Mouse (Mus musculus) ES-CJ7 (cell line): ENCODE measurements around the gene Map4k4.
A peak's percentile ranks its signal among the peaks of the same experiment; 100 is the strongest.

ENCODE experiments used
- DNase-seq: peaks from one replicate; pipeline ENCODE4 v3.0.0; 2011; ENCODE audit warnings: low read depth, low spot score

Gene Map4k4

GRCm38 (mm10) chr1:40033743-40034420 lies 133.2 kb downstream of the Map4k4 start:
- no peak for DNase-seq

GRCm38 (mm10) chr1:40037831-40038230 lies 137.1 kb downstream of the Map4k4 start:
- no peak for DNase-seq

GRCm38 (mm10) chr1:40045686-40046085 lies 145.0 kb downstream of the Map4k4 start:
- DNase-seq: no peak

GRCm38 (mm10) chr1:40046600-40046999 lies 145.9 kb downstream of the Map4k4 start:
- no peak for DNase-seq

GRCm38 (mm10) chr1:40051157-40051556 lies 150.4 kb downstream of the Map4k4 start:
- DNase-seq: no peak

- peak; percentile 63 for DNase-seq
Measured at GRCm38 (mm10) chr1:40052156-40052555, 151.4 kb downstream of the Map4k4 start.

GRCm38 (mm10) chr1:40053071-40053470 lies 152.4 kb downstream of the Map4k4 start:
- no peak for DNase-seq

GRCm38 (mm10) chr1:40055051-40055450 lies 154.3 kb downstream of the Map4k4 start:
- no peak for DNase-seq

- no peak for DNase-seq
Measured at GRCm38 (mm10) chr1:40055963-40056362, 155.2 kb downstream of the Map4k4 start.

DNA sequence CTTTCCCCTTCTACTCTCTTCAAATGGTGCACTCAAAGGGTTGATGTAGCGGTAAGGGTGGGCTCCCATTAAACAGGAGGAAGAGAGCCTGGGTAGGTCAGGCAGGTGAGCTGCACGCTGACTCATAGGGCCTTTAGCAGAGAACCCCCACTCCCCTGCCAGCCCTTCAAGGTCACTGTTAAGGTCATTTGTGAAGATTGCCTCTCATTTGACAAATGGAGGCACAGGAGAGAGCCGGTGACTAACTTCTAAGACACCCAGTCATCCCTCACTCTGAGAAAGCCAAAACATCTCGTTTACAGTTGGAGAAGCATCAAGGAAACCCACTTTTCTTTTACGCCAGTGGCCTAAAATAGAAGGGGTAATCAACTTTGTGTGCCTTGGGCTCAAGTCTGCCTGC lies 156.6 kb downstream of the Map4k4 start:
- peak; percentile 42 for DNase-seq

DNA sequence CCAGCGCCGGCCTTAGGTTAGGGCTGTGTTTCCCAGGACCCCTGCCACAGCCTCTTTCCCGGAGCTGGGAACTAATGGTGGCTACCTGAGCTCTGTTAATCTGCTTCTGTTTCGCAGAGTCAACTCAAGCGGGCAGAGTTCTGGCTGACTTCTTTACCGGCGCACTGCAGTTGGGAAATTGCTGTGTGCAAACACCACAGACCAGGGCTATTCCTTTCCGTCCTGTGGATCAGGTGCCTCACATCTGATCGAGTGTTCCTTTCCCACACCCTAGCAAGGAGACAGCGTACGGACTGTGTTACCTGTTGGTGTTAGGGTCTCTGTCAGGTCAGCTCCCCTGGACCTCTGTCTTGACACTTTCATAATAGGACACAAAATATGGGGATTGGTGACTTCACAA lies 157.3 kb downstream of the Map4k4 start:
- DNase-seq: no peak

DNA sequence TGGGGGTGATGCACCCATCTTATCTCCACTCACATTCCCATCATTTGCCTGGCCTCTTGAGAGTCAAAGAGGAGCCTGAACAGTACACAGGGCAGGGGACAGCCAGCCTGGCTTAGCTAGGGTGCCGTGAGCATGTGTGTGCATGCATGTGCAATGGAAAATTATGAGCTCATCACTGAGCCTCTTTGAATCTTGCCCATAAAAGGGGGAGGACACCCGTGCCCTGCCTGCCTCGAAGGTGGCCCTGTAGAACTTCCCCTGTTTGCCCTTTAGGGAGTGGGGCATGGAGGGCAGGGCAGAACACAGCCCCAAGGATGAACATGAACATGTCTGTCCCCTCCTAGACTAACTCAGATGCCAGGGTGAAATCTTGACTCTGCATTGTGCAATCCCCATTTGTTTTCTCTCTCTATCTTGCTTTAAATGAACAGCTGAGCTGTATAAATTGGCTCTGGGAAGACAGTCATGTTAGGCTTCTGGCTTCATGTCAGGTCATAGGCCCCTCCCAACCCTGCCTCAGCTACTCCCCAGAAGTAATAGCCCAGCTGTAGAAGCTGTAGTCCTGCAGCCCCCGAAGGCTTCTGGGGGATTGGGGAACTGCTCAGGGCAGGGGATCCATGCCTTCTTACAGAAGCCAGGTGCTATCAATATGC lies 158.5 kb downstream of the Map4k4 start:
- no peak for DNase-seq

DNA sequence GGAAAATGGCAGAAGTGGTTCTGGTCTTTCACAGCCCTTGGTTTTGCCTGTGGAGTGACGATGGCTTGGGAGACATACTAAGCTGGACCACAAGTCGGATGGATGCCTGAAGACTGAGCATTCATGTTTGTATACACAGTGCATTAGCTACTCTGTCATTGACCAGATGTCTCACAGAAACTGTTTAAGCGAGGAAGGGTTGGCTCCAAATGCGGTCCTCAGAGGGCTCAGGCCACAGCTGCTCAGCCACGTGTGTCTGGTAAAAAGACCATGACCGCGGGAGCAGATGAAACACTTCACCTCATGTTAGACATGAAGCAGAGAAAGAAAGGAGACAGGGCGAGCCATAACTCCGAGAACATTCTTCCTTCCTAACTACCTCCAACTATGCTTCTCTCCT lies 160.6 kb downstream of the Map4k4 start:
- no peak for DNase-seq

GRCm38 (mm10) chr1:40063409-40063808 lies 162.7 kb downstream of the Map4k4 start:
- no peak for DNase-seq

- no peak for DNase-seq
Measured at GRCm38 (mm10) chr1:40064508-40064907, 163.8 kb downstream of the Map4k4 start.

- DNase-seq: no peak
Measured at GRCm38 (mm10) chr1:40072558-40072957, 171.8 kb downstream of the Map4k4 start.

- no peak for DNase-seq
Measured at GRCm38 (mm10) chr1:40073779-40074178, 173.1 kb downstream of the Map4k4 start, which contains the start of gene Il1r2. Gene Il1r2, plus strand, starts transcription at chr1:40074079.
